Mouse (Mus musculus) forebrain, embryonic 10.5 days (tissue): Measurements from ENCODE around the gene Gpr62. TPM values are rescaled to one million over a fixed set of nuclear protein-coding genes. Genes with fewer than 3 reads are reported as not detected.

Experiments
- DNase-seq: peaks from one replicate; pipeline ENCODE4 v3.0.0-alpha.2; 2017; ENCODE audit warnings: low spot score; ENCODE audit errors: extremely low spot score
- H3K27ac ChIP-seq: fragments of 300-500 bp; sonication (generic); 2 replicates; pipeline ENCODE4 v1.5.1; 2016; ENCODE audit warnings: mild to moderate bottlenecking
- H3K27me3 ChIP-seq: fragments of 300-500 bp; sonication (generic); 2 replicates; pipeline ENCODE4 v1.6.1; 2016; ENCODE audit warnings: mild to moderate bottlenecking; ENCODE audit not compliant: poor library complexity, severe bottlenecking
- H3K36me3 ChIP-seq: fragments of 300-500 bp; sonication (generic); replicated peaks from 2 replicates; pipeline ENCODE4 v1.6.1; 2016; ENCODE audit warnings: mild to moderate bottlenecking, moderate library complexity
- H3K4me1 ChIP-seq: fragments of 300-500 bp; sonication (generic); 2 replicates; pipeline ENCODE4 v1.6.1; 2016
- H3K4me3 ChIP-seq: fragments of 300-500 bp; sonication (generic); 2 replicates; pipeline ENCODE4 v1.5.1; 2016; ENCODE audit warnings: mild to moderate bottlenecking, moderate library complexity
- H3K9me3 ChIP-seq: fragments of 300-500 bp; sonication (generic); 2 replicates; pipeline ENCODE4 v1.6.1; 2016; ENCODE audit warnings: mild to moderate bottlenecking, moderate library complexity
- WGBS: fragments of 180-500 bp; shearing (Covaris S2); methylation state at CpG from one replicate; pipeline ENCODE4 v1.1.7; 2016; 5-methylcytosine and 5-hydroxymethylcytosine counted together
- polyA plus RNA-seq: library from polyadenylated mRNA; unstranded; fragments of >200 nt; fragmentation: Nextera tagmentation; extraction: Ambion mirVana; gene quantifications from 2 replicates; pipeline ENCODE4 v1.2.1, GENCODE M21; 2016

Gpr62 gene
- polyA plus RNA-seq, 1 experiment from 2014 or later = 0.27 TPM

GRCm38 (mm10) chr9:106428719-106429220, 37.0 kb downstream of the Gpr62 start:
- peaks cover 35% of the 10 kb centered on the region for H3K36me3 ChIP-seq
- H3K9me3 ChIP-seq = no peaks in the 10 kb centered on the region
- peak overlapping the region; percentile 96 for H3K4me3 ChIP-seq
- H3K27me3 ChIP-seq = no peaks in the 10 kb centered on the region
- H3K4me1 ChIP-seq = peaks cover 20% of the 10 kb centered on the region
- peak overlapping the region; percentile 99 for H3K27ac ChIP-seq
- DNase-seq = no peak
- WGBS = 18% methylated on average over 11 of the region's 11 CpGs

- H3K36me3 ChIP-seq = no peaks in the 10 kb centered on the region
- peaks cover 31% of the 10 kb centered on the region for H3K27me3 ChIP-seq
- peak; percentile 92 for DNase-seq
- 0% methylated on average over 3 of the region's 3 CpGs for WGBS
- H3K4me3 ChIP-seq = peak overlapping the region; percentile 33
- H3K9me3 ChIP-seq = no peaks in the 10 kb centered on the region
- H3K4me1 ChIP-seq = peaks cover 53% of the 10 kb centered on the region
- peak overlapping the region; percentile 83 for H3K27ac ChIP-seq
Observed at GRCm38 (mm10) chr9:106421865-106422160, 43.9 kb downstream of the Gpr62 start.

GRCm38 (mm10) chr9:106421033-106421864, 44.5 kb downstream of the Gpr62 start:
- Histone ChIP-seq H3K27ac (peak overlapping the region; percentile 83), H3K4me3 (peak overlapping the region; percentile 33), H3K27me3 (peaks cover 31% of the 10 kb centered on the region), H3K4me1 (peaks cover 53% of the 10 kb centered on the region), H3K9me3 (no peaks in the 10 kb centered on the region), H3K36me3 (no peaks in the 10 kb centered on the region)
- DNase-seq = no peak
- WGBS = 5% methylated on average over 18 of the region's 18 CpGs

GRCm38 (mm10) chr9:106420608-106421007, 45.1 kb downstream of the Gpr62 start:
- Histone ChIP-seq H3K36me3 (no peaks in the 10 kb centered on the region), H3K27me3 (peaks cover 31% of the 10 kb centered on the region), H3K9me3 (no peaks in the 10 kb centered on the region), H3K27ac (peak overlapping the region; percentile 83), H3K4me1 (peaks cover 53% of the 10 kb centered on the region), H3K4me3 (peak overlapping the region; percentile 33)
- 0% methylated on average over 2 of the region's 2 CpGs for WGBS
- peak; percentile 74 for DNase-seq

- Histone ChIP-seq H3K4me3 (peak overlapping the region; percentile 47), H3K36me3 (no peaks in the 10 kb centered on the region), H3K27ac (peak overlapping the region; percentile 86), H3K27me3 (peaks cover 31% of the 10 kb centered on the region), H3K4me1 (peaks cover 53% of the 10 kb centered on the region), H3K9me3 (no peaks in the 10 kb centered on the region)
- 15% methylated on average over 29 of the region's 29 CpGs for WGBS
- DNase-seq = peak; percentile 65
Observed at GRCm38 (mm10) chr9:106417841-106418625, 47.7 kb downstream of the Gpr62 start.

GRCm38 (mm10) chr9:106416826-106417225, 48.9 kb downstream of the Gpr62 start:
- 86% methylated on average over 6 of the region's 6 CpGs for WGBS
- H3K4me3 ChIP-seq = no peak overlapping the region
- no peak for DNase-seq
- no peaks in the 10 kb centered on the region for H3K9me3 ChIP-seq
- H3K27ac ChIP-seq = no peak overlapping the region
- H3K36me3 ChIP-seq = no peaks in the 10 kb centered on the region
- peaks cover 31% of the 10 kb centered on the region for H3K27me3 ChIP-seq
- peaks cover 58% of the 10 kb centered on the region for H3K4me1 ChIP-seq

Other genes with a start within 250 kb of the Gpr62 start
- 0.04 TPM in 1 of 2 replicates, not detected in the other for gene Tlr9, start 243.3 kb downstream of the Gpr62 start, polyA plus RNA-seq
- 74.2 and 75.2 TPM in 2 replicates for gene Alas1, start 217.3 kb downstream of the Gpr62 start, polyA plus RNA-seq
- 42.7 and 46.4 TPM in 2 replicates for gene Poc1a, start 184.9 kb downstream of the Gpr62 start, polyA plus RNA-seq
- gene Dusp7, start 97.3 kb downstream of the Gpr62 start, polyA plus RNA-seq = 17.6 and 18.9 TPM in 2 replicates
- 1,043 and 1,081 TPM in 2 replicates for gene Rpl29, start 36.5 kb downstream of the Gpr62 start, polyA plus RNA-seq
- gene Acy1, start 27.6 kb downstream of the Gpr62 start, polyA plus RNA-seq = 45.6 and 51.3 TPM in 2 replicates
- gene Abhd14b, start 18.5 kb downstream of the Gpr62 start, polyA plus RNA-seq = 4.4 and 6.0 TPM in 2 replicates
- 40.7 and 42.8 TPM in 2 replicates for gene Abhd14a, start 18.3 kb downstream of the Gpr62 start, polyA plus RNA-seq
- gene Pcbp4, start 12.6 kb downstream of the Gpr62 start, polyA plus RNA-seq = 337 and 351 TPM in 2 replicates
- gene Rrp9, start 10.0 kb upstream of the Gpr62 start, polyA plus RNA-seq = 85.2 and 91.4 TPM in 2 replicates
- 2.1 and 2.6 TPM in 2 replicates for gene Parp3, start 11.0 kb upstream of the Gpr62 start, polyA plus RNA-seq
- gene Iqcf1, start 34.0 kb upstream of the Gpr62 start, polyA plus RNA-seq = not detected in 2 replicates
- gene Iqcf5, start 48.6 kb upstream of the Gpr62 start, polyA plus RNA-seq = not detected in 2 replicates
- gene Iqcf3, start 95.7 kb upstream of the Gpr62 start, polyA plus RNA-seq = not detected in 2 replicates
- gene Iqcf4, start 105.1 kb upstream of the Gpr62 start, polyA plus RNA-seq = not detected in 2 replicates
- not detected in 2 replicates for gene Iqcf6, start 160.6 kb upstream of the Gpr62 start, polyA plus RNA-seq
- 1.1 and 1.3 TPM in 2 replicates for gene Grm2, start 190.1 kb upstream of the Gpr62 start, polyA plus RNA-seq
- gene Tex264, start 220.0 kb upstream of the Gpr62 start, polyA plus RNA-seq = 25.6 and 26.5 TPM in 2 replicates